Mouse (Mus musculus): Measurements from ENCODE around the gene Gm17469.
"Not testable (repeated sequence)": the region's sequence is repeated elsewhere in the genome, so short reads cannot be mapped to it uniquely, and the experiment has no call there.

Gm17469 gene

GRCm38 (mm10) chrX:124629593-124629992 lies at the start of gene Gm17469:
TSS of gene Gm17469 (plus strand) at chrX:124629893.
- DNase-seq (ENCODE audit: low spot score), result not testable (repeated sequence)

All from ovary, postnatal 14 days (tissue).